Mouse (Mus musculus) gastrocnemius, postnatal 4 days (tissue): Measurements from ENCODE around the gene Gm36176. TPM values are rescaled to one million over a fixed set of nuclear protein-coding genes. Genes with fewer than 3 reads are reported as not detected.
"Not testable (repeated sequence)": the region's sequence is repeated elsewhere in the genome, so short reads cannot be mapped to it uniquely, and the experiment has no call there.

ENCODE experiments used
- DNase-seq, 2 experiments: peaks; one replicate each; pipeline ENCODE4 v3.0.0; 2021 to 2022; ENCODE audit warnings: low spot score in 2 of 2, mixed read lengths in 2 of 2
- long read RNA-seq, 2 experiments: library from polyadenylated mRNA; stranded (forward); transcript quantifications; one replicate each; pipeline ENCODE4 v2.0.0; 2021
- total RNA-seq, 2 experiments: library from RNA; stranded (reverse); gene quantifications; 2 replicates each; pipeline ENCODE4 v1.2.3; 2021

Gene Gm36176
- total RNA-seq, result not detected
- long read RNA-seq, experiment 1, result 0 reads
- long read RNA-seq, experiment 2, result 0 reads

DNA sequence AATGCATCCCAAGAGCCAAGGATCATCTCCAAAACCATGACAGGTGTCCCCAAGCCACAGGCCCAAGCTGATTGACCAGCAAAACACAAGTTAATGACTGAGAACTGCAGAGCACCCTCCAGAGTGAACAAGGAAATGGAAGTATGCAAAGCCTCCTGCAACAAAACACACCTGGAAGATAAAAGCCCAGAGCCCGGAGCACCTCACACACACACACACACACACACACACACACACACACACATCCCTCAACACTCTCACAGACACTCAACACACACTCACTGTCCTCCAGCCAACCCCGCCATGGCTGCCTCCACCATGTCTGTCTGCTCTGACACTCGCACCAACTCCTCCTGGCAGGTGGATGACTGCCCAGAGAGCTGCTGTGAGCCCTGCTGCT lies at the start of gene Gm36176:
Gene Gm36176, plus strand, starts transcription at position 301 of the 400 bp plus-strand sequence.
- DNase-seq, result no peak

DNA sequence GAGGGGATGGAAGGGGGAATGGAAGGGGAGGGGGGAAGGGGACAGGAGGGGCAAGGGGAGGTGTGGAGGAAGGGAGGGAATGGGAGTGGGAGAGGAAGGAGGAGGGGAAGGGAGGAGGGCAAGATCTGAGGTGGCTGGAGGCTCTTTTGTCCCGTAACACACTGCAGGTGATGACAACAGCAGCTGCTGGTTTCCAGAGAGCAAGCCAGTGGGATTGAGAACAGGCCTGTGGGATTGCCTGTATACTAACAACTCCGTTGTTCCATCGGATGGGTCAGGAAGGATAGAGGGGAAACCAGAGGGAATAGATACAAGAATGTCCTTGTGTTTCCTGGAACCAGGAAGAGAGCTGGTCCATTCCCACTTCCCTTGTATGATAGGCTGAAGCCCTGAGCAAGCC lies 48.9 kb upstream of the Gm36176 start:
- no peak for DNase-seq

DNA sequence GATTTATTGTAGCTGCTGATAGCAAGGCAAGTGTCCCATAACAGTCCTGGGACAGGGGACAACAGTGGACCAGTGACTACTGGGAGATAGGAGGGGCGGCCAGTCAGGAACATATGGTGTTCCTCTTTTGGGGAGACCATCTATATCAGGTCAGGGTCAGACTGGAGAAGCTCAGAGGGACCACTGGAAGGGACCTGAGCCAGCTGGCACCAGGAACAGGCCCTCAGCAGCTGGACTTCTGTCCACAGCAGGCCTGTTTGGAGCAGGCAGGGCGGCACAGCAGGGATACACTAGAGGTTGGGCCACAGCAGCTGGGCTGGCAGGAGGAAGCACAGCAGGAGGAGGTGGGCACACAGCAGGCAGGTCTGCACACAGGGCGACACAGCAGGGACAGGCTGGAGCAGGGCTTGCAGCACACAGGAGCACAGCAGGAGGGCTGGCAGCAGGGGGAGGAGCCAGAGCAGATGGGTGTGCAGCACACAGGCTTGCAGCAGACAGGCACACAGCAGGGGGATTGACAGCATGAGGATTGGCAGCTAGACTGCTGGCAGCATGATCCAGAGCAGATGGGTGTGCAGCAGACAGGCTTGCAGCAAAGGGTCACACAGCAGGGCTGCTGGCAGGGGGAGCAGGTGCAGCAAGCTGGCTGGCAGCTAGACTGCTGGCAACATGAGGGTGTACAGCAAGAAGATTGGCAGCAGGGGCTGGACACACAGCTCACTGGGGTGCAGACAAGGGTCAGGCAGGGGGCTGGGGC lies 48.3 kb upstream of the Gm36176 start:
- not testable (repeated sequence) for DNase-seq

DNA sequence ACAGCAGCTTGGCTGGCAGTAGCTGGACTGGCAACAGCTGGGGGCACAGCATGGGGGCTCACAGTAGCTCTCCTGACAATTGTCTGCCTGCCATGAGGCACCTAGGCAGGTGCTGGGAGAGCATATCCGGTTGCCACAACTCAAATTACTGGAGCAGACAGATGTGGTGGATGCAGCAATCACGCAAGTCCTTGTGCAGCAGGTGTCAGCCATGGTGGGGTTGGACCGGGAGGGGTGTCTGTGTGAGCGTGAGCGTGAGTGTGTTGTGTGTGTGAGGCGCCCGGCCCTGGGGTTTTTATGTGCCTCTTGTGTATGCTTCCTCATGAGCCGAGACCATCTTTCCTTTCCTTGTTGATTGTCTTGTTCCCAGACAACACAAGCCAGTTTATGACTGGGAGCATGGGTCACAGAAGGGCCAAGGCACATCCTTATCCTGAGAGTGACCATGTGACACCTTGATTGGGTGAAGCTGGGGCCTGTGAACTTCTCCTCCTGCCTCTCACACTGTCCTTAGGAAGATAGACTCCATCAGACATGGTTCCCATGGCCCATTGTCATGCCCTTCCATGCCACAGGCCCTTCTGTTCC lies 47.6 kb upstream of the Gm36176 start, which contains the start of gene Gm19668:
Gene Gm19668, minus strand, starts transcription at position 213 of the 588 bp plus-strand sequence.
- DNase-seq, result no peak

DNA sequence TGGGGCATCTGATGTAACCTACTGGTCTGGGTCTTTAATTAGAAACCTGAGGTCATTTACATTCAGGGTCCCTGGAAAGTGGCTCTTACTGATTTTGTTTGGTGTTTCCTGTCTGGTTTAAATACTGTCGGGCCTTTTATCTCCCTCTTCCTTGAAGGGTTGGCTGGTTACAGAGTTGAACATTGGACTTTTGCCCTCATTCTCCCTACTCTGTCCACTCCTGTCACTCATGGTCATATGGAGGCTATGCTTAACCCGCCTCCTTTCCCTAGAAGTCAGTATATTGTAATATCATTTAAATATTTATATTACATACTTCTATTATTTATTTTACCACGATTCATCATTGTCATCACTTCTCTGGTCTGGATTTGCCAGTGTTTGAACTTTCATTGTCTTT lies 42.5 kb upstream of the Gm36176 start:
- DNase-seq, result no peak

DNA sequence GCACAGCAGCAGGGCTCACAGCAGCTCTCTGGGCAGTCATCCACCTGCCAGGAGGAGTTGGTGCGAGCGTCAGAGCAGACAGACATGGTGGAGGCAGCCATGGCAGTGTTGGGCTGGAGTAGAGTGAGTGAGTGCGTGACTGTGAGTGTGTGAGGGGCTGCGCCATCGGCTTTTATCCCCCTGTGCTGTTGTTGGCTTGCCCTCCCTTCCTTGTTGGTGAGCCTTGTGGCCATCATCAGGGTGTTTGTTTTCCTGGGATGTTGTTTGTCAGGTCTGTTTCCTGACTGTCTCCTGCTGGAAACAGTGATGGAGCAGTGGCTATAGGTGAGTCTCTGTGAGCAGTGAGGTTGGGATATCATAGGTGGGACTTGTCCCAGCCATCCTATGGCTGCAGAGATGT lies 34.9 kb upstream of the Gm36176 start, which contains the start of gene Gm9507:
Gene Gm9507, minus strand, starts transcription at position 101 of the 400 bp plus-strand sequence.
- no peak for DNase-seq

DNA sequence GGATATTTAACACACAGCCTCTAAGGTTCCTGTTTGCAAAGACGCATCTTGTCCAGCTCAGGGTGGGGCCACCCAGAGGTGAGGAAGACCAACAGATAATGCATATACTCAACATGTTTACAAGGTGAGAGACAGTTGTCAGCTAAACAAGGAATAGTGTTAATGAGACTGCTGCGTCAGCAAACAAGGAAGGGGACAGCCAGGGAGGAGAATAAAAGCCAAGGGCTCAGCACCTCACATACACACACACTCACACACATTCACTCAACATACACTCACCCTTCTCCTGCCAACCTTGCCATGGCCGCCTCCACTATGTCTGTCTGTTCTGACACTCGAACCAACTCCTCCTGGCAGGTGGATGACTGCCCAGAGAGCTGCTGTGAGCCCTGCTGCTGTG lies 32.2 kb upstream of the Gm36176 start, which contains the start of gene Gm2696:
Gene Gm2696, plus strand, starts transcription at position 301 of the 400 bp plus-strand sequence.
- DNase-seq, result no peak

DNA sequence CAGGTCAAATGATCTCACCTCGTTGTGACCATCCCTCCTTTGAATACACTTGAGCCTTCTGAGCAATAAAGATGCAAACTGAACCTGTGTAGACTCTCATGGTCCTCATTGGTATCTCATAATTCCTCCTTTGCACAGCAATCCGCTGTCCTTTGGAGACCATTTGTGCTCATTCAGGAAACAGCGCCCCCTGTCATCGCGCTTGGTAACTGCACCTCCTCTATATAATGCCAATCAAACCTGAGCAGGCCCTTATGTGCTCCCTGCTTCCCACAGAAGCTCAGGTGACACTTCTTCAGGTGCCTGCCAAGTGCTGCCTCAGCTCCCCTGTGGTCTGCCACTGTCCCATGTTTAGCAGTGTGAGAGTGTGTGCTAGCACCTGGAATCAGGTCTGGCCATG lies 31.1 kb upstream of the Gm36176 start:
- DNase-seq, result no peak

DNA sequence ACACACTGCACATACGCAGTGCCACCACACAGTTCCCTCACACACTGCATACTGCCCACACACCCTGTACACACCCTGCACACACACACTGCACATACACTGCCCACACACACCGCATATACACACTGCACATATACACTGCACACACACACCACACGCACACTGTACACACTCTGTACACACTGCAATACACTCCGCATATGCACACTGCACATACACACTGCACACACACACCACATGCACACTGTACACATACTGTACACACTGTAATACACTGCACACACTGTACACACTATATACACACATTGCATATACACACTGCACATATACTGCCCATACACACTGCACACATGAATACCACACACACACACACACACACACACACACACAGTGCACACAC lies 28.1 kb upstream of the Gm36176 start:
- no peak for DNase-seq

DNA sequence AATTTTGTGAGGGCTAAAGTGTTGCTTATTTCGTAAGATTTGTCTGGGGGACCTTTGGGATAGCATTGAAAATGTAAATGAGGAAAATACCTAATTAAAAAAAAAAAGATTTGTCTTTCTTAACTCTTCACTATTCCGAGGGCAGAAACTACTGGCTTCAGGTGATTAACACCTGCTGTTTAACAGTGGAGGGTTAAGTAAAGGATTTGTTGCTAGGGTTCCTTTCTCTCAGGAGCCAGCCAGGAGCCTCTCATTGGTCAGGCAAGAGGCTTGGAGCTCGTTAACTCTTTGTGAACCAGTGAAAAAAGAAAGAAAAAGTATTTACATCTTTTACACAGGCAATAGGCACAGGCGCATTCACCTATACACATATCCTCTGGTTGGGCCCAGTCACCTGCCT lies 27.4 kb upstream of the Gm36176 start:
- DNase-seq, result no peak

DNA sequence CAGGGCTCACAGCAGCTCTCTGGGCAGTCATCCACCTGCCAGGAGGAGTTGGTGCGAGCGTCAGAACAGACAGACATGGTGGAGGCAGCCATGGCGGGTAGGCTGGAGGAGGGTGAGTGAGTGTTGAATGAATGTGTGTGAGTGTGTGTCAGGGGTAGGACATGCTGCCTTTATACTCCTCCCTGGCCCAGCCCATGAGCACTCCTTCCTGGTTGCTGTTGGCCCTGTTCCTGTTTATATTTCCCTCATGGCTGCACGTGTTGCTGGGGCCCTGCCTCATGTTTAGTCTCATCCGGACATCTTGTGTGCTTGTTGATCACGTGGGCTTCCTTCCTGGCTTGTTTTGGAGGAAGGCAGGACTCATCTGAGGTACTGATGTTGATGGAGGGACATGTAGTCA lies 19.7 kb upstream of the Gm36176 start, which contains the start of gene Krtap10-4:
Gene Krtap10-4, minus strand, starts transcription at position 145 of the 400 bp plus-strand sequence.
- DNase-seq, result no peak

DNA sequence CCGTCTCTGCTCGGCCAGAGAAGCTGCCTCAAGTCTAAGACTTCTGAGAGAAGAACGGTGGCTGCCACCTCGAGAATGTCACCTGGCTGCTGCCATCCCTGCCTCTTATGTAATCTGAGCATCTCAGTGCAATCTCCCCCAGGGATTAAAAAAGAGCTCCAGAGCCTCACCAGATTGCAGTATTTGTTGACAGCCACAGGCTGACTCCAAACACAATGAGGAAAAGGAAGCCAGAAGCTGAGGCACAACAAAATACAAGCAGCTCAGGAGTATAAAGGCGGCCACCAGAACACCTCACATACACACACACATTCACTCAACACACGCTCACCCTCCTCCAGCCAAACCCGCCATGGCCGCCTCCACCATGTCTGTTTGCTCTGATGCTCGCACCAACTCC lies 11.0 kb upstream of the Gm36176 start, which contains the start of gene Krtap10-10:
Gene Krtap10-10, plus strand, starts transcription at position 301 of the 400 bp plus-strand sequence.
- no peak for DNase-seq

DNA sequence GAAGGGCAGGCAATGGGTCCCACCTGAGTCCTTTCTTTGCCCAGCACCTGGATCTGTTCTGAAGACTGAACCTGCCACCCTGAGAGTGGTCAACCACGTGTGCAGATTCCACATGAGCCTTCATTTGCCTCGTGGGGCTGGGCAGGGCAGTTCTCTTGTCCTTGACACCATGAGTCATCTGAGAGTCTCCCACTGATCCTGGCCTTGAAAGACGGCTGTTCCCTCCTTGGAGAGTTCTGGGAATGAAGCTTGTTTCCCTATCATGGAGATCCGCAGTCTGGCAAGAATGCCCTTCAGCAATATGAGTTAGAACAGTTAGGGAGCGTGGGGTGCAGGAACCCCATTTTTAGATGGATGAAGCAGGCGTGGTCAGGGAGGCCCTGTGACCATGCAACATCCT lies 7.6 kb upstream of the Gm36176 start:
- no peak for DNase-seq

DNA sequence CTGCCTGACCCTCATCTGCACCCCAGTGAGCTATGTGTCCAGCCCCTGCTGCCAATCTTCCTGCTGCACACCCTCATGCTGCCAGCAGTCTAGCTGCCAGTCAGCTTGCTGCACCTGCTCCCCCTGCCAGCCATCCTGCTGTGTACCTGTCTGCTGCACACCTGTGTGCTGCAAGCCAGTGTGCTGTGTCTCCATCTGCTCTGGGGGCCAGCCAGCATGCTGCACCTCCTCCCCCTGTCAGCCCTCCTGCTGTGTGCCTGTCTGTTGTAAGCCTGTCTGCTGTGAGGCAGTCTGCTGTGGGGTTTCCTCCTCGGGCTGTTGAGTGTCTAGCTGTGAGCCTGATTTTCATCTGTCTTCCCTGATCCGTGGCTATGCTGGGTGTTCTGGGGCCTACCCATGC lies 358 bp downstream of the Gm36176 start:
- DNase-seq, result no peak

DNA sequence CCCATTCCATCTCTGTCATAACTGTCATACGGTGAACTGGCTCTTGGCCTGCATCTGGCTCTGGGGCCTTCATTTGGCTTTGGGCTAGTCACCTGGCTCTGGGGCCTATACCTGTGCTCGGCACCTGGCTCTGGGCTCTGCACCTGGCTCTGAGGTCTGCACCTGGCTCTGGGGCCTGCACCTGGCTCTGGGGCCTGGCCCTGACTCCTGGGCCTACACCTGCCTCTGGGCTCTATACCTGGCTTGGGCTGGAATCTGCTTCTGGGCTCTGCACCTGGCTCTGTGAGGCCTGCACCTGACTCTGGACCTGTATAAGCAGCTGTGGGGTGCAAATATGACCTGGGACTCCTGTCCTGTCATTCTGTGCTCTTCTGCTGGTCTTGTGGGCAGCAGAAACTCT lies 935 bp downstream of the Gm36176 start:
- DNase-seq, result no peak

DNA sequence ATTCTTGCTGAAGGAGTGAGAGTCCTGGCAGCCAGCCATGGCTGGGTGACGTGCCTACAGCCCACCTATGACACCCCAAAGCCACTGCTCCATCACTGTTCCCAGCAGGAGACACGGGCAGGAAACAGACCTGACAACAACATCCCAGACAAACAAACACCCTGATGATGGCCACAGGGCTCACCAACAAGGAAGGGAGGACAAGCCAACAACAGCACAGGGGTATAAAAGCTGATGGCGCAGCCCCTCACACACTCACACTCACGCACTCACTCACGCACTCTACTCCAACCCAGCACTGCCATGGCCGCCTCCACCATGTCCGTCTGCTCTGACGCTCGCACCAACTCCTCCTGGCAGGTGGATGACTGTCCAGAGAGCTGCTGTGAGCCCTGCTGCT lies 6.0 kb downstream of the Gm36176 start, which contains the start of gene Gm10318:
Gene Gm10318, plus strand, starts transcription at position 301 of the 400 bp plus-strand sequence.
- no peak for DNase-seq

DNA sequence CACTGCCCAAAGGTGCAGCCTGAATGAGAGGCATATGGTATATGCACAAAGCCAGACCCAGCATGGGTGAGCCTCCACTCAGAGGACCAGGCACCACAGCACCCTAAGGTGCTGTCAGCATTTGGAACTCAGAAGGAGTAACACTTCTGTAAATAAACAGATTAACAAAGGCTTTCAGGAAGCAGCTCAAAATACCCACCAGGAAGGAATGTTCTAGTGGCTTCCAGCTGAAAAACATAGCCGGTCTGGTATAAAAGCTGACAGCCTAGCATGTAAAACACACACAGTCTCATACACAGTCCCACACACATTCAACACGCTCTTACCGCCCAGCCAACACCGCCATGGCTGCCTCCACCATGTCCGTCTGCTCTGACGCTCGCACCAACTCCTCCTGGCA lies 15.1 kb downstream of the Gm36176 start, which contains the start of gene Gm3285:
Gene Gm3285, plus strand, starts transcription at position 301 of the 400 bp plus-strand sequence.
- DNase-seq, result no peak

DNA sequence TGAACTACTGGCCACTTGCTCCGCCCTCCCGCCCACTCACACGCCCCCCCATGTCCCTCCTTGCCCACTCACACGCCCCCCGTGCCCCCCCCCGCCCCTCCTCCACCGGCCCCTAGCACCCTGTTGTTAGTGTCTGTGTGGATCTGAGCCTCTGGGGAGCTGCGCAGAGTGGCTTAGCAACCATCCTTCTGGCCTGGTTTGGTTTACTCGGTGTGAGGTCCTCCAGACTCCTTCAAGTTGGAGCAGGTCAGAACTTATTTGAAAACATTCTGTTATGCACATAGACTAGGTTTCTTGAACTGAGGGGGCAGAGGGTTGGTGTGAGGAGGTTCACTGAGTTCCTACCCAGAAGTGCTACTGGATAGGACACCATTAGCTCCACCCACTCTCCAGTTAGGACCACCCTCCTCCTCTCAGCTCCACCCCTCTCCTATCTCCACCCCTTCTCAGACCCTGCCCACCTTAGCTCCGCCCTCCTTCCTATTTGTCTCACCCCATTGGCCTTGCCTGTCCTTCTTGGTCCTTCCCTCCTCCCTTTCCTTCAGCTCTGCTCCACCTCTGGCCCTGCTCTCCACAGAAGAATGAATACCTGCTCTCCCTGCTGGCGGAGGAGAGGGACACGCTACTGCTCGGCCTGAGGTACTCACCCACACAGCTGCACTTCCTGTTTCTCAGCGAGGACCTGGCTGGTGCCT lies 17.6 kb downstream of the Gm36176 start:
- DNase-seq, result no peak

DNA sequence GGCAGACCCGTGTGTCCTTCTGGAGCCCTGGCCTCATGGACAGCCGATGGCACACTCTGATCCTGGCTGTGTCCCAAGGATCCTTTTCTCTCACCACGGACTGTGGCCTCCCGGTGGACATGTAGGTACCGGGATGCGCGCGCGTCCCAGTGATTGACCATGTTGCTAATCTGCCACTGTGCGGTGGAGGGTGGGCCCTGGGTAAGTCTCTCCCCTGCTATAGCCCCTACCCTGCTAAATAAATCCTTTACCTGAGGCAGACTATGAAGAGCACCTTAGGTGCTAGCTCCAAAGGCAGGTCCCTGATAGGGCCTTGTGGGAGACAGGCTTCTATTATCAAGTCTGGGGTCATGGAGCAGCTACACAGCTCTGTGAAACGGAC lies 18.1 kb downstream of the Gm36176 start:
- DNase-seq, result no peak

DNA sequence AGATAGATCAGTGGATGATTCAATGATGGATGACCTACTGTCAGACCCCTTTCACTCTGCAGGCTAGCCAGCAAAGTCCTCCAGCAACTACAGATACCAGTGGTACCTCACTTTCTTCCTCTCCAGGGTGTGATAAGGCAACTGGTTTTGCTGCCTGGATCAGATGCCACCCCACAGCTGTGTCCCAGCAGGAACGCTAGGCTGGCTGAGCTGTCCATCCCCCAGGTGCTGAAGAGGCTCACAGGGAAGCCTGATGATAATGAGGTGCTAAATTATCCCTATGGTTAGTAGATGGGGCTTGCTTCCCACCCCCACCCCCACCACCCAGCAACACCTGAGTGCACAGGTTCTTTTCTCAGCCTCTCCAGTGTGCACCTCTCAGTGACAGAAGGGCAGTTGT lies 20.9 kb downstream of the Gm36176 start:
- no peak for DNase-seq

DNA sequence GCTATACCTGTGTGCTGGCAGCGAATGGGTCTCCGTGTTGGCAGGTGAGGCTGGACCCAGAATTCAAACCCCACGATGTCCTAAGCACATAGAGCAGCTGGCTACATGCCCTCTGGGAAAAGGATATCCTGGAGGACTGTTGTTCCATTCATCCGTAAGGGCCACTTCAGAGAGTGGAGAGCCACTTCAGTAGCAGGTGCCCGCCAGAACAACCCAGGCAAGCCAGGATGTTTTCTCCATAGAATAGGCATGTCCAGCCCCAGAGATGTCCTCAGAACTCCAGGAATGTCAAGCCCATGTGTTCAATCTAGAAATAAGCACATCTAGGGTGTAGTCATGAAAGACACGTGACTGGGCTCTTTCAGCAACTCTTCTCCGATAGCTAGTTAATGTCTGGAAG lies 23.0 kb downstream of the Gm36176 start:
- DNase-seq, result no peak

DNA sequence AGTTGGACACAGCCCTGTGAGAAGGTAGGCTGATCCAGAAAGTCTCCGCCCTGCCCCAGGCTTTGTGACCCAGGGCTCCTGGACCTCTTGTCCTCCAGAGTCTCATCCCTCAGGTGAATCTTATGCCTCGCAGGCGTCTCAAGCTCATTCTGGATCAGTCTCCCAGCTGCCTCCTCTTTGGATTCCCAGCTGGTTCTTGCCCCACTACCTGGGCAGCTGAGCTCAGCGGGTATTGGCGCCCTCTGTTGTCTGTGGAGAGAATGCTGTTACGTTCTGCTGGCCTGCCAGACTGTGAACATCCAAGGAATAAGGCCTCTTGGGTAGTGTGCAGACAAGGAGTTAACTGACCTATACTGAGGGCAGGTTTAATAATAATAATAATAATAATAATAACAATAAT lies 32.4 kb downstream of the Gm36176 start:
- no peak for DNase-seq
